Mouse (Mus musculus) intestine, embryonic 16.5 days (tissue): Measurements from ENCODE around the gene Atf2. TPM values are rescaled to one million over a fixed set of nuclear protein-coding genes. Genes with fewer than 3 reads are reported as not detected.
"Not testable (repeated sequence)": the region's sequence is repeated elsewhere in the genome, so short reads cannot be mapped to it uniquely, and the experiment has no call there.

Experiments
- ATAC-seq: fragments of 200-750 bp; cut with Nextera tagmentation; 2 replicates; pipeline ENCODE4 v1.8.0; 2017; ENCODE audit warnings: moderate TSS enrichment, moderate library complexity
- H3K27ac ChIP-seq: fragments of 300-500 bp; sonication (generic); 2 replicates; pipeline ENCODE4 v1.5.1; 2014; ENCODE audit warnings: mild to moderate bottlenecking, low read length
- H3K27me3 ChIP-seq: fragments of 300-500 bp; sonication (generic); replicated peaks from 2 replicates; pipeline ENCODE4 v1.6.1; 2014; ENCODE audit warnings: low read length, control low read depth, mixed read lengths; ENCODE audit not compliant: control insufficient read depth, insufficient read depth
- H3K36me3 ChIP-seq: fragments of 300-500 bp; sonication (generic); 2 replicates; pipeline ENCODE4 v1.6.1; 2014; ENCODE audit warnings: low read length, control low read depth; ENCODE audit not compliant: control insufficient read depth, insufficient read depth
- H3K4me1 ChIP-seq: fragments of 300-500 bp; sonication (generic); 2 replicates; pipeline ENCODE4 v1.6.1; 2014; ENCODE audit warnings: low read length, control low read depth, mixed read lengths; ENCODE audit not compliant: control insufficient read depth, insufficient read depth
- H3K4me2 ChIP-seq: fragments of 300-500 bp; sonication (generic); 2 replicates; pipeline ENCODE4 v1.6.1; 2014; ENCODE audit warnings: low read depth, low read length, control low read depth
- H3K4me3 ChIP-seq: fragments of 300-500 bp; sonication (generic); 2 replicates; pipeline ENCODE4 v1.5.1; 2014; ENCODE audit warnings: mild to moderate bottlenecking, low read length
- H3K9ac ChIP-seq: fragments of 300-500 bp; sonication (generic); 2 replicates; pipeline ENCODE4 v1.6.1; 2014; ENCODE audit warnings: low read depth, low read length
- H3K9me3 ChIP-seq: fragments of 300-500 bp; sonication (generic); 2 replicates; pipeline ENCODE4 v1.6.1; 2016; ENCODE audit warnings: low read length, control low read depth; ENCODE audit not compliant: control insufficient read depth
- WGBS: fragments of 180-500 bp; shearing (Covaris S2); extraction: QIAGEN DNeasy Blood & Tissue Kit; methylation state at CpG from one replicate; pipeline ENCODE4 v1.1.7; 2014; 5-methylcytosine and 5-hydroxymethylcytosine counted together
- polyA plus RNA-seq: library from polyadenylated mRNA; unstranded; fragments of >200 nt; fragmentation: Nextera tagmentation; extraction: Ambion mirVana; gene quantifications from 2 replicates; pipeline ENCODE4 v1.2.1, GENCODE M21; 2015

The Atf2 gene
- polyA plus RNA-seq, 1 experiment from 2014 or later = 48.8 TPM

DNA sequence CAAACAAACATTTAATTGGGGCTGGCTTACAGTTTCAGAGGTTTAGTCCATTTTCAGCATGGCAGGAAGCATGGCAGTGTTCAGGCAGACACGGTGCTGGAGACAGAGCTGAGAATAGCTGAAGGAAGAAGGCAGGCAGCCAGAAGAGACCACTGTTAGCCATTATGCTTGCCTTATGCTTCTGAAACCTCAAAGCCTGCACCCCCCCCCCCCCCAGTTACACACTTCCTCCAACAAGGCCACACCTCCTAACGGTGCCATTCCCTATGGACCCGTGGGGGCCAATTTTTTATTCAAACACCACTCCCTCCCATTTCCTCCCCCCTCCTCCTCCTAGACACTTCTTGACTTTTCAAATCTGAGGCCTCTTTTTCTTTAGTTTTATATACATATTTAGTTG, 19.8 kb upstream of the Atf2 start:
- H3K36me3 ChIP-seq = peaks cover 13% of the 10 kb centered on the region
- no peak overlapping the region for H3K9ac ChIP-seq
- H3K4me3 ChIP-seq = no peak overlapping the region
- no peak overlapping the region for H3K27ac ChIP-seq
- H3K4me1 ChIP-seq = peaks cover 3% of the 10 kb centered on the region; the same call in 1 of the 2 replicates
- no peaks in the 10 kb centered on the region for H3K9me3 ChIP-seq
- ATAC-seq = no peak
- WGBS = 75% methylated on average over 3 of the region's 3 CpGs
- H3K4me2 ChIP-seq = no peak overlapping the region
- no peaks in the 10 kb centered on the region for H3K27me3 ChIP-seq

- Histone ChIP-seq H3K4me1 (peaks cover 3% of the 10 kb centered on the region; the same call in 1 of the 2 replicates), H3K9ac (peak within 1 kb of the TSS; percentile 100), H3K27me3 (no peaks in the 10 kb centered on the region), H3K4me2 (peak within 1 kb of the TSS; percentile 72), H3K36me3 (peaks cover 21% of the 10 kb centered on the region), H3K27ac (peak within 1 kb of the TSS; percentile 98), H3K9me3 (no peaks in the 10 kb centered on the region), H3K4me3 (peak within 1 kb of the TSS; percentile 99)
- ATAC-seq = peak; percentile 88
- WGBS = under 1% methylated on average over 38 of the region's 38 CpGs
These were observed 18.8 kb upstream of the Atf2 start, which contains the start of gene Atp5g3 for GRCm38 (mm10) chr2:73911175-73911700. Gene Atp5g3 (minus strand): TSS chr2:73911326.

DNA sequence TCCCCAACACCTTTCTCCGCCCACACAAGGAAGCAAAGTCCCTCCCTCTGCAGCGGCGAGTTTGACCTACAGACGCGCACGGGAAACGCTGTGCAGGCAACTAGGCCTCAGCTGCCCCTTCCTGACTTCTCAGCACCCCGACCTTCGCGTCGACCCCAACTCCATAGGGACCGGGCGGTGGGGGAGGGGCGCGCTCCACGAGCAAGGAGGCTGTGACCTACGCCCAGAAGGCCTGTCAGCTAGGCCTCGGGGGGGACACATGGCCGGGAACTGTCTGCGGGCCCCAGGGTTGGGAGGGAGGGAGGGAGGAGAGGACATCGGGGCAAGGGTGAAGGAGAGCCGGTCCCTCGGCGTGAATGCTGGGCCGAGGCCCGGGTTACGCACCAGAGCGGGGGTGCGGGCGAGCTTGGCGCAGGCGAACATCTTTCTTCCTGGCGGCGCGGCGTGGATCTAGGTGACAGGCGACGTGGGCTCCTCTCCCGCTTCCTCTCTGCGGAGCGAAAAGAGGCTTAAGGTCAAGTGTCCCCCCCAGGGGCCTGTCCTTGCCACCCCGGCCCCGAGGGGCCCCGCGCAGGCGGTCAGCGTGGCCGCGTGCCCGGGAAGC, 18.2 kb upstream of the Atf2 start:
- peak; percentile 66 for ATAC-seq
- Histone ChIP-seq H3K9ac (peak overlapping the region; percentile 100), H3K36me3 (peaks cover 21% of the 10 kb centered on the region), H3K27me3 (no peaks in the 10 kb centered on the region), H3K4me3 (peak overlapping the region; percentile 99), H3K9me3 (no peaks in the 10 kb centered on the region), H3K27ac (peak overlapping the region; percentile 98), H3K4me2 (peak overlapping the region; percentile 72), H3K4me1 (peaks cover 3% of the 10 kb centered on the region; the same call in 1 of the 2 replicates)
- WGBS = under 1% methylated on average over 48 of the region's 50 CpGs

DNA sequence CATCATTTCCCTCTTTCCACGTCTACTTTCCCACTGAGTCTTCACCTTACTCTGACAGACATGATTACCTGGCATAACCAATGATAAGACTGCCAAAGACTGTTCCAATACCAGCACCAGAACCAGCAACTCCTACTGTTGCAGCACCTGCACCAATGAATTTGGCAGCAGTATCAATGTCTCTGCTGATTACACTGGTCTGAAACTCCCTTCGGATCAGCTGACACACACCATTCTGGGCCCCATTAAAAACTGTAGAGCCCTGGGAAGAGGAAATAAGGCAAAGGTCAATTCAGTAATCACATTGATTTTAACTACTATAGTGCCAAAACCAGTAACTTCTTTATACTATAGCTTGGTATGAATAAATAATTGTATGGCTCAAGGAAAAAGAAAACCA, 16.7 kb upstream of the Atf2 start:
- peaks cover 21% of the 10 kb centered on the region for H3K36me3 ChIP-seq
- H3K27me3 ChIP-seq = no peaks in the 10 kb centered on the region
- no peak for ATAC-seq
- H3K4me2 ChIP-seq = no peak overlapping the region
- H3K4me3 ChIP-seq = 0 out of 2 replicates have a peak overlapping the region, but pooled peaks have one; percentile 0
- H3K9me3 ChIP-seq = no peaks in the 10 kb centered on the region
- 83% methylated on average over 2 of the region's 2 CpGs for WGBS
- H3K27ac ChIP-seq = no peak overlapping the region
- H3K9ac ChIP-seq = no peak overlapping the region
- peaks cover 3% of the 10 kb centered on the region; the same call in 1 of the 2 replicates for H3K4me1 ChIP-seq

GRCm38 (mm10) chr2:73904679-73905078, 12.2 kb upstream of the Atf2 start:
- H3K36me3 ChIP-seq = peaks cover 21% of the 10 kb centered on the region
- peak; percentile 38 for ATAC-seq
- not testable (repeated sequence) for H3K4me2 ChIP-seq, H3K27ac ChIP-seq, H3K4me3 ChIP-seq, H3K9me3 ChIP-seq, H3K9ac ChIP-seq, H3K4me1 ChIP-seq, H3K27me3 ChIP-seq

DNA sequence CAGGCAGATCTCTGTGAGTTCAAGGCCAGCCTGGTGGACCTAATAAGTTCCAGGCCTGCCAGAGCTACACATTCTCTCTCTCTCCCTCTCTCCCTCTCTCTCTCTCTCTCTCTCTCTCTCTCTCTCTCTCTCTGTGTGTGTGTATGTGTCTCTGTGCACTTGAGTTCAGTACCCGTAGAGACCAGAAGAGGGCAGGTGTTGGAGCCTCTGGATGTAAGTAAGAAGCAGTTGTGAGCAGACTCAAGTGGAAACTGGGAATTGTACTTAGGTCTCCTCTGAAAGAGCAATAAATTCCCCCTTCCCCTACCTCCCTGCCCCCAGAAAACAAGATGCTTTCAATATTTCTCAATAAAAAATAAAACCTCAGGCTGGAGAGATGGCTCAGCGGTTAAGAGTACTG, 11.1 kb upstream of the Atf2 start:
- Histone ChIP-seq H3K9ac (no peak overlapping the region), H3K27ac (no peak overlapping the region), H3K27me3 (no peaks in the 10 kb centered on the region), H3K4me2 (no peak overlapping the region), H3K9me3 (no peaks in the 10 kb centered on the region), H3K4me3 (no peak overlapping the region), H3K4me1 (no peaks in the 10 kb centered on the region), H3K36me3 (peaks cover 19% of the 10 kb centered on the region)
- 98% methylated on average over 2 of the region's 2 CpGs for WGBS
- no peak for ATAC-seq

- H3K27me3 ChIP-seq, H3K4me2 ChIP-seq, ATAC-seq, H3K4me1 ChIP-seq, H3K27ac ChIP-seq, H3K4me3 ChIP-seq, H3K9me3 ChIP-seq, H3K9ac ChIP-seq, H3K36me3 ChIP-seq: not testable (repeated sequence)
- whole genome bisulfite sequencing = 93% methylated on average over 3 of the region's 3 CpGs
These were observed 9.9 kb upstream of the Atf2 start for GRCm38 (mm10) chr2:73902328-73902727.

- Histone ChIP-seq H3K36me3 (no peaks in the 10 kb centered on the region), H3K4me2 (no peak overlapping the region), H3K4me3 (no peak overlapping the region), H3K27me3 (no peaks in the 10 kb centered on the region), H3K9me3 (no peaks in the 10 kb centered on the region), H3K9ac (no peak overlapping the region), H3K27ac (no peak overlapping the region), H3K4me1 (no peaks in the 10 kb centered on the region)
- no peak for ATAC-seq
These were observed 8.7 kb upstream of the Atf2 start for GRCm38 (mm10) chr2:73901169-73901568.

- Histone ChIP-seq H3K9ac (no peak overlapping the region), H3K4me2 (no peak overlapping the region), H3K27me3 (no peaks in the 10 kb centered on the region), H3K4me3 (no peak overlapping the region), H3K27ac (no peak overlapping the region), H3K36me3 (no peaks in the 10 kb centered on the region), H3K9me3 (no peaks in the 10 kb centered on the region), H3K4me1 (no peaks in the 10 kb centered on the region)
- WGBS = 51% methylated on average over 1 of the region's 1 CpGs
- no peak for ATAC-seq
These were observed 7.9 kb upstream of the Atf2 start for GRCm38 (mm10) chr2:73900364-73900763.

GRCm38 (mm10) chr2:73896919-73897318, 4.5 kb upstream of the Atf2 start:
- not testable (repeated sequence) for ATAC-seq, H3K4me1 ChIP-seq, H3K36me3 ChIP-seq, H3K9ac ChIP-seq, H3K4me2 ChIP-seq, H3K27me3 ChIP-seq, H3K27ac ChIP-seq, H3K9me3 ChIP-seq, H3K4me3 ChIP-seq
- 70% methylated on average over 4 of the region's 4 CpGs for WGBS
